Mouse (Mus musculus): Measurements from ENCODE around the gene Clock.

The Clock gene

DNA sequence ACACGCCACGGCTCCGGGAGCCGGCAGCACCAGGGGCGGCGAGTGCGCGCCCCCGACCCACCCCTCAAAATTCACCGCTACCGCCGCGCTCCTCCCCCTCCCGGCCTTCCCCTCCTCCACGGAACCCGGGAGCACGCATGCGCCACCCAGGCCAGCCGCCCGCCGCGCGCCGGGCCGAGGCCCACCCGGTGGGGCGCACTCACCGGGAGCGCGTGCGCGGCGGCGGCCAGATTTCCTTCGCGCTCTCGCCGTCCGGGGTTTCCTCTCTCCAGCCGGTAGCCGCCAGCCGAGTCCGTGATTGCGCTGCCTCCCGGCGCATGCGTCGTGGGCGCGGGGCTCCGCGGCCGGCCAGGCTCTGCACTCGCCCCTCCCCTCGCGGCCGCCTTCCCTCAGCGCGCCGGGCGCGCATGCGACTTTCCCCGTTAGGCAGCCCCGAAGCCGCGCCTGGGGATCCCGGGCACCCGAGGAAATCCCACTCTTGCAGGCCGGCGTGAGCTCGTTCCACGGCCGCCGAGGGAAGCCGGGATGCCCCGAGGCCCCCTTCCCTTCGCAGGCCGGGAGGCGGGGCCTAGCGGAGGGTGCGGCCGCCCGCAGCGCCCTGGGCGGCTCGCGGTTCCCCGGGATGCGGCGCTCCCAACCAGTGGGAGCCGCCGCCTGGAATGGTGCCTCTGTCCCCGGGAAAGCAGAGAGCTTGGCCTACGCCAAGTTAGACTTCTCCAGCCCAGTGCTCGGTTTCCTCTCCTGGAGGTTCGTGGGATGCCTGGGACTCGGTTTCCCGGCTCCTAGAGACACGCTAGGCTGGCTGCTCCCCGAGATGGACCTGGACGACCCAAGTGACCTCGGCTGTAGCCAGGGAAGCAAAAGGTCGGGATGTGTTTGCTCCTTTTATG, at the start of gene Clock:
Gene Clock (minus strand): TSS at position 341 of the 890 bp plus-strand sequence.
- peak; percentile 47 for DNase-seq (ENCODE audit: low read depth)

- no peak for DNase-seq (ENCODE audit: low read depth)
Measured at GRCm38 (mm10) chr5:76351953-76352611, 47.5 kb upstream of the Clock start.

DNA sequence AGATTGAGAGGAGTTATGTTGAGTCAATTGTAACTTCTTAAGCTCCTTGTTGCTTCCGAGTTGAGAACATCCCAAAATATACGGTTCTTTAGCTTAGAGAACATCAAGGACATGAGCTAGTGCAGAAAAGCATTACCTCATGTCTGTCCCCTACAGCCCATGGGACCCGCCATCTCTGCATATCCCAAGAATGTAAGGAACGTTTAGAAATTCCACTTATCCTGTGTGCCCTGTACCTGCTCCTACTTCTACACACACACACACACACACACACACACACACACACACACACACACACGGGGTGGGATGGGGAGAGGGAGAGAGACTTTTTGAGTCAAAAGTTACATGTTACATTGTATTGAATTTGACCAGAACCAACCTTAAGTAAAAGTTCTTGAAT, 46.9 kb upstream of the Clock start:
- DNase-seq (ENCODE audit: low read depth): no peak

DNA sequence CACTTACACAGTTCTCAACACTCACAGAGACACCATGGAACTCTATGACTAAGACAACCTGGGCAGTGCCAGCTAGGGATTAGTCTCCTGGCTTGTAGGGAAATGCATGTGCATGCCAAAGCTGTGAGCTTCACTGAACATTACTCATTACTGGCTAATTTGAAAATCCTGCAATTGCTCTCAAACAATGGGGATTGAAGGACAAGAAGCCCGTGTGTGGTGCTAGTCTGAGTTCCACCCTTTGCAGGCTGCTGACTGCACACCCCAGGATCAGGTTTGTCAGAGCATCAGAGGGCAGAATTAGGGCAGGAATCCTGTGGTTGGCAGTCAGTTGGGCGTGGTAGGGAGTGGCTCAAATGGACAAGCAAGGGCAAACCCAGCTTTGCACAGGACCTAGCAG, 41.5 kb upstream of the Clock start:
- no peak for DNase-seq (ENCODE audit: low read depth)

GRCm38 (mm10) chr5:76340931-76341330, 36.3 kb upstream of the Clock start:
- DNase-seq (ENCODE audit: low read depth): no peak

DNA sequence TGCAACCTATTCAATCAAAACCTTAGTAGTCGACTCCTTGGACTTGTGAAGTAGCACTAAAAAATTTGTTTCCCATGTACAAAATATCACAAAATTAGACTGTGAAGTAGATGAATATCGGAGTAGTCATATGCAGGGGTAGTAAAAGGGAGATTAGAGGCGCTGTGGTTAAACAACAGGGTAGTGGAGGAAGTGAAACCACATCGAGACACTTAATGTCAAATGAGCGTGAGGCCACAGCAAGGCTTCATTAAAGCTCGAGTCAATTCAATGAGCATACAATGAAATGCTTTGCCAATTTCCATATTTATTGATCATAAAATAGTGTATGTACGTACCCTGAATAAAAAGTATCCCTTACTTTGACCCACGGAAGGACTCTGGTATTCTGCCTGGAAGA, 32.5 kb upstream of the Clock start:
- no peak for DNase-seq (ENCODE audit: low read depth)

- no peak for DNase-seq (ENCODE audit: low read depth)
Measured at GRCm38 (mm10) chr5:76333833-76334232, 29.2 kb upstream of the Clock start.

GRCm38 (mm10) chr5:76330953-76331352, 26.4 kb upstream of the Clock start, which contains the start of gene Pdcl2:
Gene Pdcl2 (minus strand): TSS chr5:76331156.
- no peak for DNase-seq (ENCODE audit: low read depth)

GRCm38 (mm10) chr5:76327296-76327695, 22.7 kb upstream of the Clock start:
- DNase-seq (ENCODE audit: low read depth): no peak

- no peak for DNase-seq (ENCODE audit: low read depth)
Measured at GRCm38 (mm10) chr5:76325113-76325512, 20.5 kb upstream of the Clock start.

DNA sequence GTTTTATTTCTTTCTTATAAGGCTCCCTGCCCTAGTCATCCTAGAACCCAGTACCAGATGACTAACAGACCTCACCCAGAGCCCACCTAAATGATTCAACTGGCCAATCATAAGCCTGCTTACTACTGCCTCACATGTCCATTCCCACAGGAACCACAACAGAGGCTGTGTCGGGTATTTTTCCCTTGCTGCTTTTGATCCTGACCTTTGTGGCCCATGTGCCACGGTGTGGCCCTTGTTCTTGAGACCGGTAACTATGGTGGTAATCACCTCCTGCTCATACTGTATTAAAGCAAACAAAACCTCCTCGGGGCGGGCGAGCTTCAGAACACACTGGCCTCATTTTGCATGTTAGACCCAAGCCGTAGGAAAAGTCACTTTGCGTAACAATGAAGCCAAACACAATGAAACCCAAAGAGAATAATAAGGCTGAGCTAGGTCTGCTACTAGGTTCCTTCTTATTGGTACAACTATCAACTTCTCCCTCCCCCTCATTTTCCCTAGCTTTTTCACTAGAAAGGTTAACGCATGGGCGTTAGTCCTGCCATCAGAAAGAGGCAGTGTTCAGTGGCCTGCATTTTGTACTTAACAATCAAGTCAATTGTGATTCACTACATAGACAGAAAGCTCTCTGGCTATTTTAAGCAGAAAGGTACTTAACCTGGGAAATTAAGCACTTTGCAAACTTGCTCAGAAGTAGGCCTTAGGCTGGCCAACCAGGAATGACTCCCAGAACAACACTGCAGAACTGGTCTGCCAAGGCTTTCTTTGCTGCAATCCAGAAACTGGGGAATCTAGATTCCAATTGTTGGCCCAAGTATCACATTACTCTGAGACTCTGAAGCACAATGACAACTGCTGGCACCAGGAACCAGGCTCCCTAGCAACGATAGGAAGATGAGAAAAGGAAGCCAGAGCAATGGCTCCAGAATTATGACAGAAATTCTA, 16.9 kb upstream of the Clock start:
- no peak for DNase-seq (ENCODE audit: low read depth)

DNA sequence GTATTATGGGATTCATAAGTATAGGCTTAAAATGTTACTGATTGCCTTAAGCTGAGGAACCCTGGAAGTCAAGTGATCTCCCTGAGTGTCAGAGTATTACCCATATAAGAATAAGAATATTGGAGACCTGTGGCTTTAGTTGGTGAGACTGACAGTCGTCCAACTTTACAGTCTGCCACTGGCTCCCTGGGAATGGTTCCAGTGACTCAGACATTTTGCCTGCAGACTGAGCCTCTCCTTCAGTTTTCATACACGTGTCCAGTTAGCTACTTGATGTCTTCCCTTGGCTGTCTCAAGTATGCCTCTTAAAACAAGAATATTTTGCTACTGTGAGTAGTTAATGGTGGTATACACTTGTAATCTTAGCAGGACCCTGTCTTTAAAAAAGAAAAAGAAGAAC, 3.6 kb upstream of the Clock start:
- no peak for DNase-seq (ENCODE audit: low read depth)

- no peak for DNase-seq (ENCODE audit: low read depth)
Measured at GRCm38 (mm10) chr5:76306261-76306660, 1.7 kb upstream of the Clock start.

DNA sequence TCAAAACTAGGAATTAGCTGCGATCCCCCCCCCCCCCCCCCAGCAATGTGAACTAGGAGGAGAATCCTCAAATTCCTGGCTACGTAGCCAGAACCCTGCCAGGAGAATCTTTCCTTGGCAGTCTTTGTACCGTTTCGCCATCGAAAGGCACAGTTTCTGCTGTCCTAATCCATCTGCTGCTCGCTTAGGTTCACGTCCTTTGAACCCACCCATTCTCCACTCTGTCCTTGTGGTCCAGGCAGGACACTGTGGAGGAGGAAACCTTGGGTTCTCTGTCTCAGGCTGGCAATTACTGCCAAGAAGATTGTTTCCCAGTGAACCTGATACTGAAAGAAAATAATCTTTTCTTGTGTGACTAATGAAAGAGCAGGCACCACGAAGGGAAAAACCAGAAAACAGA, 1.0 kb upstream of the Clock start:
- DNase-seq (ENCODE audit: low read depth): no peak

DNA sequence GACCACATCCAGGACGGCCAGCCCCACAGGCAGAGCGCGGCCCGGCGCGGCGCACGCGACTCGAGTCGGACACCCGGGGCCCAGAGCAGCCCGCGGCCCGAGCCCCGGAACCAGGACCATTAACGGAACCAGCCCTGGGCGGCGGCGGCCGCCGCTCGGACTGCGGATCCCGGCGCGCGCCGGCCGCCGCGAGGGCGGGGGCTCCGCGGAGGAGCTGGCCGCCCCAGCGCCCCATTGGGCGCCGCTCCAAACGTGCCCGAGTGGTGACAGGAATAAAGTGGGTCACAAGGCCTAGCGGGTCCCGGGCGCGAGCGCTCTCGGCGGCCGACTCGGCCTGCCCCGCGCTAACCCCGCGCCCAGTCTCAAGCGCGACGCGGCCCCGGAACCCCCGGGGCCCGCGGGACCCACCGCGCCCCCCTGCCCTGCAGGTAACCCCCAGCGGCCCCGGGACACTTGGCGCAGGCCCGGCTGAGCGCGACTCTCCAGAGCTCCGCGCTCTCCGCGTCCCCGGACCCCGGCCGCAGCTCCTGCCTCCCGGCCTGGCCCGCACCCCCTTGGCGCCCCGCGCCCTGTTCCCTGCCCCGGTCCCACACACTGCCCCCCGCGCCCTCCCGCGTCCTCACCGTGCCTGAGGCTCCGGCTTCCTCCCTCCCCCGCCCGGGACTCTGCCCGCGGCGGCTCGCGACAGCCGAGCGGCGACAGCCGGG, 694 bp downstream of the Clock start:
- DNase-seq (ENCODE audit: low read depth): peak; percentile 59

DNA sequence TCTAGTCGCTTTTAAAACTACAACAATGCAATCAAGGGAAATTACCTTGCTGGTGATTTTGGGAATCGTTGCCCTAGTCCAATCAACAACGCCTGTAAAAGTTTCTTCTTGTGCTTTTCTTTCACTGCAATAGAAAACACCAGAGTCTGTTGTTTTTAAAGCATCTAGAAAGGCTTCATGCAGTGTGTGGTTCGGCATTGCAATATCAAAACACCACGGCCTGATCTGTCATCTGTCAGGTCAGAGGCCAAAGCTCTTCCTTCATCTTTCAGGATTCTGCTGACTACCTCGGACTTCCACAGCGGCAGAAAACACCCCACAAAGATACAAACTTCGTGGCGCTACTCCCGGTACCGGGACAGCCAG, 1.2 kb downstream of the Clock start:
- DNase-seq (ENCODE audit: low read depth): no peak

DNA sequence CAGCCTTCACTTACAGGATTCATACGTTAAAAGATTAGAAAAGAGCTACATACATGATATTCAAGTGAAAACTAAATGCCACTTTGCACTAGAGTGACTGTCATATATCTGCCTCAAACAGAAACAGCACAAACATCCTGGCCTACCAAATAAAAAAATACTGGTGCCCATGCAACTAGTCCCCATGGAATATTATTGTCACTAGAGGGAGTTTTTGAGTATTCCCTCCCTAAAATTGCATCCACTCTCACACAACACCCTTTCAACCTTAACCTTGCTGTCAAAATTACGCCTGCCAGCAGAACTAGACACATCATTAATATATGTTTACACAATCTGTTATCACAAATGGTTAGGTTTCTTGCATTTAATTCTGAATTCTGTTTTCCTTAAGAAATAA, 2.6 kb downstream of the Clock start:
- DNase-seq (ENCODE audit: low read depth): no peak

GRCm38 (mm10) chr5:76289234-76289691, 15.3 kb downstream of the Clock start:
- DNase-seq (ENCODE audit: low read depth): no peak

DNA sequence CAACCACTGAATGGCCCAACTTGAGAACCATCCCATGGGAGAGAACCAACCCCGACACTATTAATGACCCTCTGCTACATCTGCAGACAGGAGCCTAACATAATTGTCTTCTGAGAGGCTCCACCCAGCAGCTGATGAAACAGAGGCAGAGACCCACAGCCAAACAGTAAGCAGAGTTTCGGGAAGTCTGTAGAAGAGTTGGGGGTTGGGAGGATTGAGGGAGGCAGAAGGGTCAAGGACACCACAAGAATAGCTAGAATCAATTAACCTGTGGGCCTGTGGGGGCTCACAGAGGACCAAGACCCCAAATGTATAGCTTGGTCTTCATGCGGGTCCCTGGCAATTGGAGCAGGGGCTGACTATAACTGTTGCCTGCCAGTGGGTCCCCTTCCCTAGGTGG, 16.3 kb downstream of the Clock start:
- DNase-seq (ENCODE audit: low read depth): no peak

DNA sequence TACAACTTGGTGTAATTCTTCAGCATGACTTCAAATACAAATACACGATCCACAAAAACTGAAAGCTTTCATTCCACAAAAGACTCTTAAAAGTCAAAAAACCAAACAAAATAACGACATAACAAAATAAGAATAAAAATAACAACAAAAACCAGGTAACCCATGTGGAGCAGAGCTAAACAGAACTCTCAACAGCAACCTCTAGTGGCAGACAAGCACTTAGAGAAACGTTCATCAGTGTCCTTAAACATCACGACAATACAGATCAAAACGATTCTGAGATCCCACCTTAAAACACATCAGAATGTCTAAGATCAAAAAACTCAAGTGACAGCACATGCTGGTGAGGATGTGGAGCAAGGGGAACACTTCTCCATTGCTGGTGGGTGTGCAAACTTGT, 17.5 kb downstream of the Clock start:
- no peak for DNase-seq (ENCODE audit: low read depth)

GRCm38 (mm10) chr5:76285699-76286098, 18.9 kb downstream of the Clock start:
- DNase-seq (ENCODE audit: low read depth): no peak

GRCm38 (mm10) chr5:76283890-76284289, 20.7 kb downstream of the Clock start:
- DNase-seq (ENCODE audit: low read depth): peak; percentile 44

All from c-Kit-positive CD71-positive TER-119-negative erythroid progenitor cells, embryonic 14.5 days (primary cell).